Mouse (Mus musculus) neural tube, embryonic 11.5 days (tissue): ENCODE data around the gene Vamp2. TPM values are rescaled to one million over a fixed set of nuclear protein-coding genes. Genes with fewer than 3 reads are reported as not detected.

Source experiments
- ATAC-seq: fragments of 200-750 bp; cut with Nextera tagmentation; 2 replicates; pipeline ENCODE4 v1.8.0; 2017; ENCODE audit warnings: moderate number of reproducible peaks, mild to moderate bottlenecking, moderate TSS enrichment, moderate library complexity; ENCODE audit not compliant: insufficient read depth, low FRiP score, low TSS enrichment
- DNase-seq: peaks from one replicate; pipeline ENCODE4 v3.0.0-alpha.2; 2015; ENCODE audit warnings: low spot score
- H3K27ac ChIP-seq: fragments of 300-500 bp; sonication (generic); 2 replicates; pipeline ENCODE4 v1.5.1; 2014; ENCODE audit warnings: low read depth, mild to moderate bottlenecking, low read length
- H3K27me3 ChIP-seq: fragments of 300-500 bp; sonication (generic); 2 replicates; pipeline ENCODE4 v1.6.1; 2014; ENCODE audit warnings: mild to moderate bottlenecking, low read length, mixed read lengths; ENCODE audit not compliant: control insufficient read depth, insufficient read depth
- H3K36me3 ChIP-seq: fragments of 300-500 bp; sonication (generic); 2 replicates; pipeline ENCODE4 v1.6.1; 2014; ENCODE audit warnings: mild to moderate bottlenecking, low read length, moderate library complexity, mixed read lengths; ENCODE audit not compliant: control insufficient read depth, insufficient read depth
- H3K4me1 ChIP-seq: fragments of 300-500 bp; sonication (generic); 2 replicates; pipeline ENCODE4 v1.6.1; 2014; ENCODE audit warnings: low read length, mixed read lengths; ENCODE audit not compliant: control insufficient read depth, insufficient read depth
- H3K4me2 ChIP-seq: fragments of 300-500 bp; sonication (generic); 2 replicates; pipeline ENCODE4 v1.6.1; 2014; ENCODE audit warnings: low read depth, mild to moderate bottlenecking, moderate library complexity
- H3K4me3 ChIP-seq: fragments of 300-500 bp; sonication (generic); 2 replicates; pipeline ENCODE4 v1.5.1; 2014; ENCODE audit warnings: low read depth, low read length
- H3K9ac ChIP-seq: fragments of 300-500 bp; sonication (generic); 2 replicates; pipeline ENCODE4 v1.6.1; 2014; ENCODE audit warnings: mild to moderate bottlenecking, low read length
- H3K9me3 ChIP-seq: fragments of 300-500 bp; sonication (generic); 2 replicates; pipeline ENCODE4 v1.6.1; 2016; ENCODE audit warnings: low read length; ENCODE audit not compliant: control insufficient read depth
- WGBS: fragments of 180-500 bp; shearing (Covaris S2); extraction: QIAGEN DNeasy Blood & Tissue Kit; methylation state at CpG from one replicate; pipeline ENCODE4 v1.1.7; 2014; 5-methylcytosine and 5-hydroxymethylcytosine counted together
- polyA plus RNA-seq: library from polyadenylated mRNA; unstranded; fragments of >200 nt; fragmentation: Nextera tagmentation; extraction: Ambion mirVana; gene quantifications from 2 replicates; pipeline ENCODE4 v1.2.1, GENCODE M21; 2014

The Vamp2 gene
- polyA plus RNA-seq, 1 experiment from 2014 or later, result 112 TPM

DNA sequence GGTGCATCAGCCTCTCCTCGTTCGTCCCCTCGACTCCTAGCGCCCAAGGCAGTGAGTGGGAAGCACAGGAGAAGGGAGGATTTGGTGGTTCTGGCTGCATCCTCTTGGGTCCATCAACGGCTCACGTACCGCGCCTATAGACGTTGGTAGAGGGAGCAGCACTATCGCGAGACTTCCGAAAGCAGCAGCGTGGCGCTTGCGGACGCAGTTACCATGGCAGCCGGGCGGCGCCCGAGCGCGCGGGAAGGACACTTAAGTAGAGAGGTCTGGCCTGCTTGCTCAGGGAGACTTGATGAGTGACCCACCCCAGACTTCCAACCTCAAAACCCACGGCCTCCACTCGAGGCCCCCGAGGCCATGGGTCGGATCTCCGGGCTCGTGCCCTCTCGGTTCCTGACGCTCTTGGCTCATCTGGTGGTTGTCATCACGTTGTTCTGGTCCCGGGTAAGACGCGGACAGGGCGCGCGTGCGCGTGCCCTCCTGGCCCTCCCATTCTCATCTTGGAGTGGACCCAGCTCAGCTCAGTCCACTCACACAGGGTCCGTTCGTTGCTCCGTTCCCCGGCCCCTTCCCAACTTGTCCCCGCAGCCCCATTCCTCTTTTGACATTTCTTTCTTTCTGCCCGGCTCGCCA is 17.6 kb upstream of the Vamp2 start, which contains the start of gene Tmem107:
TSS of gene Tmem107 (plus strand) at position 217 of the 633 bp plus-strand sequence.
- Histone ChIP-seq H3K36me3 (no peaks in the 10 kb centered on the region), H3K27me3 (no peaks in the 10 kb centered on the region), H3K4me2 (peak within 1 kb of the TSS; percentile 75), H3K27ac (peak within 1 kb of the TSS; percentile 64), H3K9ac (peak within 1 kb of the TSS; percentile 85), H3K9me3 (no peaks in the 10 kb centered on the region), H3K4me1 (peaks cover 11% of the 10 kb centered on the region), H3K4me3 (peak within 1 kb of the TSS; percentile 47)
- under 1% methylated on average over 47 of the region's 47 CpGs for WGBS
- ATAC-seq (peak; percentile 74), DNase-seq (peak; percentile 96)

DNA sequence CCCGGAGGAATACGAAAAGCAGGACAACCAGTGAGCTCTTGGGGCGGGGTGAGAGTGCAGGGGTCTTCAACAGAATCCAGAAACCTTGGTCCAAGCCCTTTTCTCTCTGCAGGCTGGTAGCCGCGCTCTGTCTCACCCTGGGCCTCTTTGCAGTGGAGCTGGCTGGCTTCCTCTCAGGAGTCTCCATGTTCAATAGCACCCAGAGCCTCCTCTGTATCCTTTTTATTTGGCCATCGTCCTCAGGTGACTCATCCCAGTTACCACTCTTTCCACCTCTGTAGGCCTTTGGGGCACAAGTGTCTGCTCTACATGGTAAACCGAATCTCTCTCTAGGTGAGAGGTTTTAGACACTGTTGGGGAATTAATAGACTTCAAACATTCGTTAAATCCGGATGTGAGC is 17.0 kb upstream of the Vamp2 start:
- 28% methylated on average over 9 of the region's 9 CpGs for WGBS
- Histone ChIP-seq H3K9me3 (no peaks in the 10 kb centered on the region), H3K4me2 (peak overlapping the region; percentile 75), H3K36me3 (no peaks in the 10 kb centered on the region), H3K4me1 (peaks cover 7% of the 10 kb centered on the region), H3K4me3 (peak overlapping the region; percentile 47), H3K27ac (no peak overlapping the region), H3K27me3 (no peaks in the 10 kb centered on the region), H3K9ac (peak overlapping the region; percentile 85)
- no peak for DNase-seq
- ATAC-seq, result no peak

DNA sequence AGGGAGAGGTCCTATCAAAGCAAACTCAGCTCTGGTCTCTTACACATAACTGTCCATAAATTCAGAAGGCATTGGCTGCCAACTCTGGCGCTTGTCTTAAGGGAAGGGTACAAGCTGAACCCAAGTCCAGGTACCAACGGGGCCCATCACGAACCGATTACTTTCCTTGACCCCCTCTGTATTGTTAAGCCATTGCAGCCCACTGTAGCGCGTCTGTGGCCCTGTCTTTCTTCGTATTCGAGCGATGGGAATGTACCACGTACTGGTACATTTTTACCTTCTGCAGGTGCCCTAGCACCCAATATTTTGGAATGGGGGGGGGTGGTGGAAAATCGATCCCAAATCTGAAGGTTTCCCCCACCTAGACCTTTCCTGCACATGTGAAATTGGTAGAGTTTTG is 16.1 kb upstream of the Vamp2 start:
- Histone ChIP-seq H3K4me2 (peak overlapping the region; percentile 46), H3K9ac (0 out of 2 replicates have a peak overlapping the region, but pooled peaks have one; percentile 12), H3K9me3 (no peaks in the 10 kb centered on the region), H3K4me3 (peak overlapping the region; percentile 24; the same call in 1 of the 2 replicates), H3K36me3 (no peaks in the 10 kb centered on the region), H3K27me3 (no peaks in the 10 kb centered on the region), H3K27ac (0 out of 2 replicates have a peak overlapping the region, but pooled peaks have one; percentile 91), H3K4me1 (peaks cover 2% of the 10 kb centered on the region; the same call in 1 of the 2 replicates)
- 81% methylated on average over 11 of the region's 11 CpGs for WGBS
- DNase-seq (no peak), ATAC-seq (no peak)

DNA sequence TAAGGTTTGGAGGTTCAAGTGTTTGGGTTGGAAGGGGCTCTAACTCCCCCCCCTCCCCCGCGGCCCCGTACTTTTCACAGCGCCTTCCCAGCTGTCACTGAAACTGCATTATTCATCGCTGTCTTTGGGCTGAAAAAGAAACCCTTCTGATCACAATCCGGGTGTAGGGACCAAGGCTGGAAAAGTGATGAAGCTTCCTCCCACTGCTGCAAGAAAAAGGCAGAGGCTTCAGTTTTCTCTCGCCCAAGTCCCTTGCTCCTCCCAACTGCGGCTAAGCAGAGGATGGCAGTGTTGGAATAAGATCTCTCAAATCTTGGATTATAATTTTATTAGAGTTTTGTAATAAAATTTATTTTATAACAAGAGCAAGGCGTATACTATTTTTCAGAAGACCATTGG is 15.6 kb upstream of the Vamp2 start:
- H3K4me3 ChIP-seq, result peak overlapping the region; percentile 24
- peaks cover 2% of the 10 kb centered on the region; the same call in 1 of the 2 replicates for H3K4me1 ChIP-seq
- H3K4me2 ChIP-seq, result peak overlapping the region; percentile 46
- no peak for DNase-seq
- peak overlapping the region; percentile 91 for H3K27ac ChIP-seq
- no peak for ATAC-seq
- WGBS, result 13% methylated on average over 9 of the region's 9 CpGs
- H3K27me3 ChIP-seq, result no peaks in the 10 kb centered on the region
- 0 out of 2 replicates have a peak overlapping the region, but pooled peaks have one; percentile 12 for H3K9ac ChIP-seq
- no peaks in the 10 kb centered on the region for H3K9me3 ChIP-seq
- H3K36me3 ChIP-seq, result no peaks in the 10 kb centered on the region

GRCm38 (mm10) chr11:69073065-69073888 is 15.0 kb upstream of the Vamp2 start:
- Histone ChIP-seq H3K4me1 (peaks cover 2% of the 10 kb centered on the region; the same call in 1 of the 2 replicates), H3K4me2 (peak overlapping the region; percentile 46), H3K9me3 (no peaks in the 10 kb centered on the region), H3K27ac (peak overlapping the region; percentile 91), H3K9ac (peak overlapping the region; percentile 76), H3K4me3 (peak overlapping the region; percentile 24), H3K27me3 (no peaks in the 10 kb centered on the region), H3K36me3 (no peaks in the 10 kb centered on the region)
- DNase-seq, result peak; percentile 79
- WGBS, result 0% methylated on average over 14 of the region's 14 CpGs
- ATAC-seq, result peak; percentile 75

- no peak for ATAC-seq
- WGBS, result 34% methylated on average over 6 of the region's 6 CpGs
- H3K27me3 ChIP-seq, result no peaks in the 10 kb centered on the region
- no peak for DNase-seq
- H3K4me1 ChIP-seq, result peaks cover 2% of the 10 kb centered on the region; the same call in 1 of the 2 replicates
- no peaks in the 10 kb centered on the region for H3K36me3 ChIP-seq
- no peak overlapping the region for H3K9ac ChIP-seq
- H3K27ac ChIP-seq, result peak overlapping the region; percentile 29; the same call in 1 of the 2 replicates
- no peak overlapping the region for H3K4me2 ChIP-seq
- no peak overlapping the region for H3K4me3 ChIP-seq
- H3K9me3 ChIP-seq, result no peaks in the 10 kb centered on the region
Observed at GRCm38 (mm10) chr11:69073951-69074775, 14.1 kb upstream of the Vamp2 start.

- ATAC-seq (no peak), DNase-seq (no peak)
- Histone ChIP-seq H3K9me3 (no peaks in the 10 kb centered on the region), H3K27ac (no peak overlapping the region), H3K9ac (no peak overlapping the region), H3K4me3 (no peak overlapping the region), H3K4me1 (peaks cover 2% of the 10 kb centered on the region; the same call in 1 of the 2 replicates), H3K36me3 (no peaks in the 10 kb centered on the region), H3K27me3 (no peaks in the 10 kb centered on the region), H3K4me2 (no peak overlapping the region)
- WGBS, result 55% methylated on average over 2 of the region's 2 CpGs
Observed at GRCm38 (mm10) chr11:69074776-69075069, 13.6 kb upstream of the Vamp2 start.

- Histone ChIP-seq H3K36me3 (no peaks in the 10 kb centered on the region), H3K27me3 (no peaks in the 10 kb centered on the region), H3K9me3 (no peaks in the 10 kb centered on the region), H3K4me3 (no peak overlapping the region), H3K9ac (no peak overlapping the region), H3K4me2 (no peak overlapping the region), H3K27ac (no peak overlapping the region), H3K4me1 (peaks cover 2% of the 10 kb centered on the region; the same call in 1 of the 2 replicates)
- ATAC-seq (no peak), DNase-seq (no peak)
- 45% methylated on average over 8 of the region's 9 CpGs for WGBS
Observed at GRCm38 (mm10) chr11:69075764-69076479, 12.4 kb upstream of the Vamp2 start.
